19 mouse cellular contexts compared by ENCODE assay signal in genomic region chr11:26108647-26109046, GRCm38 (mm10).
DNase-seq lines count a peak whose midpoint lies in the region; ATAC-seq lines count a peak whose summit lies in the region.
"Had no signal": no experiment of that assay in that cellular context is flagged by ENCODE, and none has a peak within 500 bp of the region (broad histone marks: within the 10 kb centered on the region; RNA-seq: fewer than 3 reads in every experiment).

No protein-coding gene starts in this region.

- no peak overlapping the region for H3K27ac ChIP-seq in heart, embryonic 12.5 days (ENCODE audit: poor library complexity, severe bottlenecking)
- no peak overlapping the region for H3K27ac ChIP-seq in neural tube, embryonic 12.5 days
- H3K27ac ChIP-seq: heart, adult 2 months; layer of hippocampus, adult 2 months; limb, embryonic 13.5 days; liver, embryonic 15.5 days had no signal

- H3K4me2 ChIP-seq in heart, embryonic 12.5 days: no peak overlapping the region
- H3K4me2 ChIP-seq in neural tube, embryonic 12.5 days (replicated peaks): no peak overlapping the region
- H3K4me2 ChIP-seq: limb, embryonic 13.5 days; liver, embryonic 15.5 days had no signal

- DNase-seq in heart, postnatal 10 days: no peak
- DNase-seq in neural tube, embryonic 10.5 days (ENCODE audit: extremely low spot score, low spot score): no peak
- DNase-seq in hindlimb bud, embryonic 11.5 days (ENCODE audit: extremely low spot score, low read depth, low spot score): peak; percentile 56
- peak; percentile 94 for DNase-seq in retina, postnatal 7 days (ENCODE audit: low read depth, low spot score)
- DNase-seq in adrenal gland, adult 2 months: no peak
- DNase-seq in Muller cell, postnatal 12 days (ENCODE audit: inconsistent ontology term): no peak
- DNase-seq: adrenal gland, postnatal 14 days; cerebellum, postnatal 25 days; heart, adult 2 months; heart, postnatal 14 days; lung, postnatal 36 days; right cerebral cortex, postnatal 4 days; thymus, adult 18-20 months had no signal

- H3K9ac ChIP-seq in heart, embryonic 12.5 days: no peak overlapping the region
- H3K9ac ChIP-seq in neural tube, embryonic 12.5 days: no peak overlapping the region
- H3K9ac ChIP-seq: limb, embryonic 13.5 days; liver, embryonic 15.5 days had no signal

- 0 out of 2 replicates have a peak, but pooled peaks cover 3% of the 10 kb centered on the region for H3K4me1 ChIP-seq in heart, embryonic 12.5 days (replicated peaks)
- H3K4me1 ChIP-seq in neural tube, embryonic 12.5 days: no peaks in the 10 kb centered on the region; the same call in 1 of the 2 replicates
- H3K4me1 ChIP-seq: liver, embryonic 15.5 days had no signal

- 56% methylated on average over 1 of the region's 1 CpGs for WGBS in heart, embryonic 12.5 days
- WGBS in neural tube, embryonic 12.5 days: 71% methylated on average over 1 of the region's 1 CpGs

- no peaks in the 10 kb centered on the region for H3K9me3 ChIP-seq in heart, embryonic 12.5 days (replicated peaks)
- no peaks in the 10 kb centered on the region for H3K9me3 ChIP-seq in neural tube, embryonic 12.5 days
- H3K9me3 ChIP-seq: limb, embryonic 13.5 days; liver, embryonic 15.5 days had no signal

- intact Hi-C loops in heart, postnatal 10 days (cut with DNase I): no loop called here

- no peaks in the 10 kb centered on the region for H3K36me3 ChIP-seq in heart, embryonic 12.5 days
- no peaks in the 10 kb centered on the region for H3K36me3 ChIP-seq in neural tube, embryonic 12.5 days
- H3K36me3 ChIP-seq: limb, embryonic 13.5 days; liver, embryonic 15.5 days had no signal

- H3K4me3 ChIP-seq in heart, embryonic 12.5 days: no peak overlapping the region
- no peak overlapping the region for H3K4me3 ChIP-seq in neural tube, embryonic 12.5 days
- H3K4me3 ChIP-seq: heart, adult 2 months; layer of hippocampus, adult 2 months; limb, embryonic 13.5 days; liver, embryonic 15.5 days had no signal

- H3K27me3 ChIP-seq in heart, embryonic 12.5 days (replicated peaks): no peaks in the 10 kb centered on the region
- no peaks in the 10 kb centered on the region for H3K27me3 ChIP-seq in neural tube, embryonic 12.5 days (replicated peaks)
- H3K27me3 ChIP-seq: liver, embryonic 15.5 days had no signal

- peak; percentile 39; the same call in 1 of the 2 replicates for ATAC-seq in heart, embryonic 12.5 days (ENCODE audit: insufficient number of reproducible peaks, low FRiP score)
- ATAC-seq in neural tube, embryonic 12.5 days (ENCODE audit: low FRiP score, low read depth): 0 out of 2 replicates have a peak, but pooled peaks have one; percentile 18
- ATAC-seq: intestine, embryonic 16.5 days had no signal

Comparison
In these comparisons a context has a peak if more than half of its experiments do, and no peak if none do; other contexts are left out.
1. DNase-seq: peak in hindlimb bud, embryonic 11.5 days (single experiment) and retina, postnatal 7 days (single experiment); none in heart, postnatal 10 days (0 of 2), neural tube, embryonic 10.5 days (single experiment), adrenal gland, adult 2 months (single experiment) and Muller cell, postnatal 12 days (single experiment).